Mouse (Mus musculus) testis, postnatal 10 days (tissue): Measurements from ENCODE around the gene Bpifa5.
A peak's percentile ranks its signal among the peaks of the same experiment; 100 is the strongest.
"Not testable (repeated sequence)": the region's sequence is repeated elsewhere in the genome, so short reads cannot be mapped to it uniquely, and the experiment has no call there.

ENCODE experiments used
- DNase-seq: peaks from one replicate; pipeline ENCODE4 v3.0.0; 2021; ENCODE audit warnings: low spot score

Gene Bpifa5

DNA sequence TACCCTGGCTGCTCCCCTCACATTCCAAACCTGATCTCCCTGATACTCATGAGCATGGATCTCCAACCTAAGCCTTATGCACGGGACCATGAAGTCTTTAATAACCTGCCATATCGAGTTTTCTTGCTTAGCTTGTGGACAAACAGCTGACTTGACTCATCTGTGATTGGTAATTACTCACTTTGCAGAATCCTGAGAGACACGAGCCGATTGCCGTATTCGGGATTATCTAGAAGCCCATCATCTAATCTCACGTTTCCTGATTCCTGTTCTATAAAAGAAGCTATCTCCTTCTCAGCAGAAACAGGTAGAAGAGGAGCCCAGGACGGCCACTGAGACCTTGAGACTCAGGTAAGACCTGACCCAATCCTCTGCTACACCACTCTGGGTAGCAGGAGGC, at the start of gene Bpifa5:
Gene Bpifa5 (plus strand): TSS at position 301 of the 400 bp plus-strand sequence.
- DNase-seq = no peak

DNA sequence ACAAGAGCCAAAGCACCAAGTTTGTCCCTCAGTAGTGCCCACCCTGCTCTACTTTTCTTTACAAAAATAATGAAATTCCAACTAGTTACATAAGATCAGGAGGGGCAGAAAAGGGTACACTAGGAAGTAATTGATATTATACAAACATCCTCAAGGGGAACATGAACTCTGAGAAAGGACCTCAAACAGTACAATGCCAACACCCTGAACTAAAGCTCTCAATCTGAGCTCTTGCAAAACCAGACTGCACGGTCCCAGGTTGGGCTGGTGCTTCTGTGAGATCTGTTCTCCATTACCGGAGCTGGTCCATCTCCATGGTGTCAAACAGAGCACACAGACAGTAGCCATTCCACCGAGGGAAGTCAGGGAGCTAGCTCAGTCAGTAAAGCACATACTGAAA, 45.0 kb upstream of the Bpifa5 start:
- DNase-seq = no peak

- no peak for DNase-seq
These were observed 32.3 kb upstream of the Bpifa5 start, which contains the start of gene Bpifa3 for GRCm38 (mm10) chr2:154130120-154130519. Gene Bpifa3 (plus strand): TSS chr2:154130336.

DNA sequence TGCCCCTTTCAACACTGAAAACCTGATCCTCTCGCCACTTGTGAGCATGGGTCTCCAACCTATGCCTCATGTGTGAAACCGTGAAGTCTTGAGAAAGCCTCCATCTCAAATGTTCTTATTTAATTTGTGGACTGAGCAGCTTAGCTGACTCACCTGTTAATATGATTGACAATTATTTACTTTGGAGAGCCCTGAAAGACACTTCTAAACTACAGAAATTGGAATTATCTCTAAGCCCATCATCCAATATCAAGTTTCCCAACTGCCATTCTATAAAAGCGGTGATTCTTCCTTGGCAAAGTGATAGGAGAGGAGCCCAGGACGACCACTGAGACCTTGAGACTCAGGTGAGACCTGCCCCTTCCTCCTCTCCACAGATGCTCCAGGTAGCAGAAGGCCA, 19.8 kb upstream of the Bpifa5 start, which contains the start of gene Bpifa1:
Gene Bpifa1 (plus strand): TSS at position 301 of the 400 bp plus-strand sequence.
- DNase-seq = no peak

DNA sequence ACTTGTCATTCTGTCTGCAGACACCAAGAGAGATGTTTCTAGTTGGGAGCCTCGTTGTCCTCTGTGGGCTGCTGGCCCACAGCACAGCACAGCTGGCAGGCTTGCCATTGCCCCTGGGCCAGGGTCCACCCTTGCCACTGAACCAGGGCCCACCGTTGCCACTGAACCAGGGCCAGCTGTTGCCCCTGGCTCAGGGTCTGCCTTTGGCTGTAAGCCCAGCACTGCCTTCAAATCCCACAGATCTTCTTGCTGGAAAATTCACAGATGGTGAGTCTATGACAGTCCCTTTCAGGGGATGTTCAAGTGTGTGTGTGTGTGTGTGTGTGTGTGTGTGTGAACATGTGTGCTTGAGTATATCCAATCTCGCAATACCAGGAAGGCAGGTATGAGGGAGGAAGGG, 18.7 kb upstream of the Bpifa5 start:
- no peak for DNase-seq

GRCm38 (mm10) chr2:154147496-154147895, 14.9 kb upstream of the Bpifa5 start:
- no peak for DNase-seq

GRCm38 (mm10) chr2:154158433-154158832, 4.0 kb upstream of the Bpifa5 start:
- DNase-seq = peak; percentile 66

DNA sequence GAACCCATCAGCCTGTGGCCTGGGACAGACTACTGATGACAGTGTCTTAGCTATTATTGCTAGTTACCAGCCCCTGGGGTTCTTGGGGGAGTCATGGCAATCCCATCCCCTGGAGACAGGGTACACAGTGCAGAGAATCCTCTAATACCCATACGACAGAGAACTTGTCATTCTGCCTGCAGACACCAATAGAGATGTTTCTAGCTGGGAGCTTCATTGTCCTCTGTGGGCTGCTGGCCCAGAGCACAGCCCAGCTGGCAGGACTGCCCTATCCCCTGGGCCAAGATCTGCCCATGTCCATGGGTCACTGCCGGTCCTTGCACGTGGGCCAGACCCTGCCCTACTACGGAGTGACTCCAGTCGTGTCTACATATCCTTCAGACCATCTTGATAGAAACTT, 899 bp downstream of the Bpifa5 start:
- DNase-seq = no peak

GRCm38 (mm10) chr2:154169172-154169571, 6.8 kb downstream of the Bpifa5 start:
- no peak for DNase-seq

GRCm38 (mm10) chr2:154171621-154172020, 9.2 kb downstream of the Bpifa5 start:
- no peak for DNase-seq

GRCm38 (mm10) chr2:154173313-154173712, 10.9 kb downstream of the Bpifa5 start:
- peak; percentile 54 for DNase-seq

- not testable (repeated sequence) for DNase-seq
These were observed 19.5 kb downstream of the Bpifa5 start for GRCm38 (mm10) chr2:154181900-154182299.

DNA sequence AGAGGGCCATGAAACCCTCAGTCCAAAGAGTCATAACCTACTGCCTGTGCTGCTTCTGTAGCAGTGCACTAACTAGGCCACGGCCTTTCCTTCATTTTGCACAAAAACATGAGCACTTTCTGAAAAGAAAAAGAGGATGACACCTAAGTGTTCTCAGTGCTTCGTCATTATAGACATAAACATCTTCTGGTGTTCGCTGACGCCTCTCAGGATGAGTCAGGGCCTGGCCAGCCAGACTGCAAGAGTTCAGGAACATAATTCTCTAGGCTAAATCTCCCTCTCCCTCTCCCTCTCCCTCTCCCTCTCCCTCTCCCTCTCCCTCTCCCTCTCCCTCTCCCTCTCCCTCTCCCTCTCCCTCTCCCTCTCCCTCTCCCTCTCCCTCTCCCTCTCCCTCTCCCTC, 20.7 kb downstream of the Bpifa5 start:
- DNase-seq = not testable (repeated sequence)

GRCm38 (mm10) chr2:154185319-154185718, 22.9 kb downstream of the Bpifa5 start:
- peak; percentile 23 for DNase-seq

DNA sequence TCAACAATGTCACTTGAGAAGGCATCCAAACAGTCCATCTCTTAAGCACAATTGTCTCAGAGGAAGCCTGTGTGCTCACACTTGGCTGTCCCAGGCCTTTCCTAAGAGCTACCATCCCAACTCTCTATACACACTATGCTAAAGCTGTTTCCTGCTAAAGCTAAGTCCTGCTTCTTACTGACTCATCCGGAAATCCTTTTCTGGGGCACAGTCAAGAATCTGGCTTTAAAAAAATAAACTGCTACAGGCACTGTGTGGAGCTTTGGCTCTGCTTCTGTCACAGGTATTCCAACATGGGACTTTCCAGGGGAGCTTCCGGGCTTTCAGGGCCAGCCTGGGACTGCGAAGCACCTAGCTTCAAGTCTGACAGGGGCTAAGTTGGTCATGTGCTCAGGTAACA, 23.3 kb downstream of the Bpifa5 start:
- DNase-seq = peak; percentile 25

GRCm38 (mm10) chr2:154187468-154187867, 25.1 kb downstream of the Bpifa5 start:
- peak; percentile 26 for DNase-seq

- DNase-seq = peak; percentile 31
These were observed 27.5 kb downstream of the Bpifa5 start for GRCm38 (mm10) chr2:154189877-154190434.

DNA sequence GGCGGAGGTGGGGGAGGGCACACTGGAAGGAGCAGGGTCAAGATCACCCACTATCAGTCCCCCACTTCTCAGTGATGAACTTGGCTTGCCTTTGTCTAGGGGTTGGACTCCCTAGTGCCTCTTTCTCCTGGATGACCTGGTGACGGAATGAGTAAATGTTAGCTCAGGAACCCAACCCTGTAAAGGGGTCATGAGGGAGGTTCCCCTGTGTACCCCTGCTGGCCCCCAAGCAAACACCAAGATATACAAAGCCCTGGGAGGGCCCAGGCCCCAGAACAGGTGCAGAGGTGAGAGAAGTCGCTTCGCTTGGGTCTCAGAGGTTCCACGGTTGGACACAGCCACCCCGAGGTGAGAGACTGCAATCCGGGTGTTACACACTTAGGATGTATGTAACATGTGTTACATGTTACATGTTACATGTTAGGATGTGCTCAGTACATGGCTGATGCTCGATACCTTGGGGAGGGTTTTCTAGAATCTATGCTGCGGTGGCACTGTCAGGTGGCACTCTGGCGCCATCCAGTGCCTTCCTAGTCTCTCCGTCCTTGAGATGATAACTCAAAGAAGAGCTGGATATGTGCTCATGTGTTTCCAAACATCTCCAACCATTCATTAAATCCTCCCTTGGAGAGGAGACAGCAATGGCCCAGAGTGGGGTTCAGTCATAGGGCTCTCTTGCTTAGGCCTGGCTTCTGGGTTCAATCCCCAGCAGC, 28.3 kb downstream of the Bpifa5 start, which contains the start of gene Bpifb1:
Gene Bpifb1 (plus strand): TSS at position 273 of the 713 bp plus-strand sequence.
- DNase-seq = peak; percentile 39

DNA sequence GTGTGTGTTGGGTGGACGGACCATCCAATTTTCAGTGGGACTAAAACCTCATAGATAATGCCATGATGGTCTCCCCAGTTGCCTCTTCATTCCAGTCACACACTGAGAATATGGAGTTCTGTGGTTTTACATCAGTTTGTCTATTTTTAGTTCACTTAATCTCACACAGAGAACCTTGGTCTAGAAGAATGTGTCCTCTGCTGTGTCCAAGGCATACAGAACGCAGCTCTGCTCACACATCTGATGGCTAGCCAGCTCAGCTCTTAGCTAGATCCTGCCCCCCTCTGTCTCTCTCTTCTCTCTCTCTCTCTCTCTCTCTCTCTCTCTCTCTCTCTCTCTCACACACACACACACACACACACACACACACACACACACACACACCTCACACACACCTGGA, 29.7 kb downstream of the Bpifa5 start:
- peak; percentile 35 for DNase-seq

DNA sequence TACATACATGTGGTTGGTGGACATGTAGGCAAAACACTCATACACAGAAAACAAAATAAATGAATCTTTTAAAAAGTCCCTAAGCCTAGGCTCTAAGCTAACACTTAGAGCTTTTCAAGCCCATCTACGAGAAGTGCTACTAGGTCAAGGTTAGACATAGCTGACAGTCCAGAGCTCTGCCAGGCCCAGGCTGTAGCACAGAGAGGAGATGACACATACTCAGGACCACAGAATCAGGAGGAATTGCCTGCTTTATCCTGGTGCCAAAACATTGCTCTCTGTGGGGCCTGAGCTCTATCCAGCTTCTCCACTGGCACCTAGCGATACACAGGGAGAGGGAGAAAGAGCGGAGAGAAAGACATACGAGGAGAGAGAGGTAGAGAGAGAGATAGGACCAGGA, 30.7 kb downstream of the Bpifa5 start:
- DNase-seq = peak; percentile 22

DNA sequence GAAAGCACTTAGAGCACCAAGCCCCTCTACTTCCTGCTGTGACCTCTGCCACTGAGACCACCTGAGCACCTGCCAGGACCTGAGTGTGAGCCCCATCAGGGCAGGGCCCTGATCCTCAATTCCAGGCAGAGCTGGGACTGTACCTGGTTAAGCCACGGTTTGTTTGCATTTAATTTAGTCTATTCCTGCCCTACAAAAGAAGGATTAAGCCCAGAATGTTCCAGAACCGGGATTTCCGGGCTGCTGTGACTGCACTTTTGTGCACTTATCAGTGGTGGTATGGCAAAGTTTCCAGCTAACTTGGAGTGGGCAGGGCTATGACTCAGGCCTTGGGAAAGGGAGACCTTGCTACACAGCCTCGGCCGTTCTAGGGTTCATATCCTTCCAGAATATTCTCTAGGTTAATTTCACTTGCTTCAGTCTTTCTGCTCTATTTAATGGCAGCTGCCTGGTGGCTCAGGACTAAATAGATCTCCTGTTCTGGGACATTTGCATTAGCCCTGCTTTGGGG, 31.6 kb downstream of the Bpifa5 start:
- peak; percentile 33 for DNase-seq

DNA sequence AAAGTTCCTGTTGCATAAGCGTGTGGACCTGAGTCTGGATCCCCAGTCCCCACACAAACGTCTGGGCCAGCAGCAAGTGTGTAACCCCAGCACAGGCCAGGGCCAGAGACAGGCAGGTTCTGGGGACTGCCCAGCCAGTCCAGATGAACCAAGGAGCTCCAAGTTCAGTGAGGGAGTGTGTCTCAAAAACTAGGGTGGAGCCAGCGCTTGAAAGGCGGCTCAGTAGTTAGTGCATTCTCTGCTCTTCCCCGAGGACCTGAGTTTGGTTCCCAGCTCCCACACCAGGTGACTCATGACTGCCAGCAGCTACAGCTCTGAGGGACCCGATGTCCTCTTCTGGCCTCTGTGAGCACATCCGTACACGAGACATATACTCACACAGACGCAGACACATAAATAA, 34.6 kb downstream of the Bpifa5 start:
- peak; percentile 31 for DNase-seq

GRCm38 (mm10) chr2:154204630-154205029, 42.2 kb downstream of the Bpifa5 start:
- no peak for DNase-seq
